Mouse (Mus musculus): ENCODE results near the gene Gm42372. TPM values are rescaled to one million over a fixed set of nuclear protein-coding genes. Genes with fewer than 3 reads are reported as not detected.

Gene Gm42372
- polyA plus RNA-seq, 1 experiment from 2014 or later, result 1.6 TPM

DNA sequence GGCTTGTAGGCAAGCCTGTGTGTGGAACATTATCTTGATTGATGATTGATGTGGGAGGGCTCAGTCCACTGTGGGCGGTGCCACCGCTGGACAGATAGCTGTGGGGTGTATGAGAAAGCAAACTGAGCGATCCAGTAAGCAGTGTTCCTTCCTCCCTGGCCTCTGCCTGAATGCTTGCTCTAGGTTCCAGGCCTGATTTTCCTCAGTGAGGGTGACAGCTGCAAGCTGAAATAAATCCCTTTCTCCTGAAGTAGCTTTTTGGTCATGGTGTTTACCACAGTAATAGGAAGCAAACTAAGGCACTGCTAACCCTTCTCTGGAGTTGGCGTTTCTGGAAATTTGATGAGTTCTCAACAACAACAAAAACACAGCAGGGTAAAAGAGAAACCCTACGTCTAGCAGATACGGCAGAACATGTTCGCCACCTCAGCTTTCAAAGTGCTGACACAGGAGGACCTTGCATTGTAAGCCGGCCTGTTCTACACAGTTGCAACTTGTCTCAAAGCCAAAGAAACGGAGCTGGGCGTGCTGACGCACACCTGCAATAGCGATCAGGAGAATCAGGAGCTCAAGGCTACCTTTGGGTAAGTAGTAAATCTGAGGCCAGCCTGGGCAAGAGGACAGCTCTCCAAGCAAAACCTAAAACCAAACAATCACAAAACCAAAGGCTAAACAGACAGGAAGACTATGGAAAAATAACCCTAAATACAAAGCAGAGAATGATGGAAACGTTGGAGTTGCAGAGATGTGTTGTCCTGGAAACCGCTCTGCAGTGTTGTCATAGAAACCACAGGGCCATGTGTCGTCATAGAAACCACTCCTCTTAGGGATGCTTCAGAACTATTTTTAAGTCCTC is 26.2 kb upstream of the Gm42372 start:
- no peak overlapping the region for H3K4me2 ChIP-seq
- H3K36me3 ChIP-seq (ENCODE audit: control insufficient read depth, insufficient read depth, low read length), result no peaks in the 10 kb centered on the region
- no peaks in the 10 kb centered on the region for H3K9me3 ChIP-seq (ENCODE audit: control insufficient read depth, low read length)
- H3K4me3 ChIP-seq (ENCODE audit: low read depth, low read length), result no peak overlapping the region
- no peak overlapping the region for H3K27ac ChIP-seq (ENCODE audit: low read depth, low read length)
- 52% methylated on average over 15 of the region's 15 CpGs for WGBS
- no peaks in the 10 kb centered on the region for H3K27me3 ChIP-seq (ENCODE audit: control insufficient read depth, insufficient read depth, low read length)
- DNase-seq (ENCODE audit: low spot score, missing footprints), result no peak
- no peak overlapping the region for H3K9ac ChIP-seq (ENCODE audit: low read length)
- peaks cover 18% of the 10 kb centered on the region for H3K4me1 ChIP-seq (ENCODE audit: control insufficient read depth, insufficient read depth, low read length)
- ATAC-seq (ENCODE audit: low FRiP score), result no peak

DNA sequence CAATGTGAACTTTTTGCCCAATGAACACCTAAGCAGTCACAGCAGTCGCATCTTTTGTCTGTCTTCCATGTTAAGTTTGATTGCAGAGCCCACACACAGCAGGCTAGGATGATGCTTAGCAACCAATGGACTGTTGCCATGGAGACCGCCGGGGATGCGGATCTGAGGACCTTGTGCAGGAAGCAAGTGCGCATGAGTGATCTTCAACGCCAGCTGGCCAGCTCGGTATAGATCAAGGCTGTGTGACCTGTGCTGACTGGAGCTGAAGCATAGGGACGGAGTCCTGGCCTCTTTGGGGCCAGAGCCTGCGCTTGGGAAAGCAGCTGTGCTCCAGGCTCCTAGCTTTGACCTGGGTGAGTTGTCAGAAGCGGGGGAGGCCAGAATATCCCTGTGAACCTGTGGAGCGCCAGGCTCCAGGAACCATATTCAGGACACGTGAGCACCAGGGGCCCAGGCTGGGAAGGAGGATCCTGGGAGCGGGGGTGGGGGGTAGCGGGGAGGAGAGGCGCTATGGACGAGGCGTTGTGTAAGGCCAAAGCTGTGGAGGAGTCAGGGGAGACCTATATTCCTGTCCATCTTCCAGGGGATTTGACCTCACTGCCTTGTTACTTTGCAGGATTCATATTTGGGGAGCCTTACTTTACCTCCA is 23.2 kb upstream of the Gm42372 start, which contains the start of gene Pnmal1:
TSS of gene Pnmal1 (plus strand) at position 141 of the 649 bp plus-strand sequence.
- ATAC-seq (ENCODE audit: low FRiP score), result peak; percentile 96
- Histone ChIP-seq H3K9ac (ENCODE audit: low read length) (peak within 1 kb of the TSS; percentile 50), H3K36me3 (ENCODE audit: control insufficient read depth, insufficient read depth, low read length) (no peaks in the 10 kb centered on the region), H3K9me3 (ENCODE audit: control insufficient read depth, low read length) (no peaks in the 10 kb centered on the region), H3K4me1 (ENCODE audit: control insufficient read depth, insufficient read depth, low read length) (peaks cover 18% of the 10 kb centered on the region), H3K27me3 (ENCODE audit: control insufficient read depth, insufficient read depth, low read length) (no peaks in the 10 kb centered on the region), H3K4me2 (peak within 1 kb of the TSS; percentile 42), H3K4me3 (ENCODE audit: low read depth, low read length) (peak within 1 kb of the TSS; percentile 23), H3K27ac (ENCODE audit: low read depth, low read length) (peak within 1 kb of the TSS; percentile 90)
- WGBS, result 7% methylated on average over 17 of the region's 17 CpGs
- DNase-seq (ENCODE audit: low spot score, missing footprints), result peak; percentile 99

DNA sequence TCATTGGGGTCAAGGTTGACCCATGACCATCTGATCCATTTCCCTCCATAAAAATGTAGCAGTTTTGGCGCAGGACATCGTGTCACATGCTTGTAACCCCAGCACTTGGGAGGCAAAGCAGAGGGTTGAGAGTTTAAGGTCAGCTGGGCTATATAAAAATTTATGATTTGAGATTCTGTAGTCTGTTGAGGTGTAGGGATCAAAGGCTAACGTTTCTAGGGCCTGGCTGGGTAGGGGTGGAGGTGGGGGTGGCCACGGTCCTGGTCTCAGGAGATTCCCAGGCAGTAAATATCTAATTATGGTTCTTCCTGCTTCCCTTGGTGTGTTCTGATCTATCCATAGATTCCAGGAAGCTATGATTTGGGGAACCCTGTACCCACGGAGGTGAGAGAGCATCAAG is 21.2 kb upstream of the Gm42372 start:
- no peaks in the 10 kb centered on the region for H3K36me3 ChIP-seq (ENCODE audit: control insufficient read depth, insufficient read depth, low read length)
- H3K4me3 ChIP-seq (ENCODE audit: low read depth, low read length), result no peak overlapping the region
- no peak overlapping the region for H3K27ac ChIP-seq (ENCODE audit: low read depth, low read length)
- H3K9ac ChIP-seq (ENCODE audit: low read length), result no peak overlapping the region
- H3K4me1 ChIP-seq (ENCODE audit: control insufficient read depth, insufficient read depth, low read length), result peaks cover 14% of the 10 kb centered on the region
- WGBS, result 83% methylated on average over 5 of the region's 5 CpGs
- no peak for DNase-seq (ENCODE audit: low spot score, missing footprints)
- H3K4me2 ChIP-seq, result no peak overlapping the region
- no peaks in the 10 kb centered on the region for H3K9me3 ChIP-seq (ENCODE audit: control insufficient read depth, low read length)
- H3K27me3 ChIP-seq (ENCODE audit: control insufficient read depth, insufficient read depth, low read length), result no peaks in the 10 kb centered on the region
- ATAC-seq (ENCODE audit: low FRiP score), result no peak

DNA sequence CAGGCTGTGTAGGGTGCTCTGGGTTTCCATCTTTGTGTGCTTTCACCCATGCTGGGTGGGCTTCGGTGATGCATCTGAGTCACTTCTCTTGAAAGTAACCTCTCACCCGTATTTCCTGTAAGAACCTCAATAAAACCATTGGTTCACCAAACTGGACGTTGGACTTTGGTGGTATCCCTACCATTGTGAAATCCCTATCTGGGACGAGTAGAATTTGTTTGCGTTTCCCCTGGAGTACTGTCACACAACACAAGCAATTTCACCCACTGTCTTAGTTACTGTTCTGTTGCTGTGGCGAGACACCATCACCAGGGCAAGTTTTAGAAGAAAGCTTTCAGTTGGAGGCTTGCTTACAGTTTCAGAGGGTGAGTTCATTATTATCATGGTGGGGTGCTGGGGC is 14.5 kb upstream of the Gm42372 start:
- H3K9ac ChIP-seq (ENCODE audit: low read length), result no peak overlapping the region
- no peak overlapping the region for H3K4me2 ChIP-seq
- no peak for DNase-seq (ENCODE audit: low spot score, missing footprints)
- H3K4me3 ChIP-seq (ENCODE audit: low read depth, low read length), result no peak overlapping the region
- ATAC-seq (ENCODE audit: low FRiP score), result no peak
- no peaks in the 10 kb centered on the region for H3K4me1 ChIP-seq (ENCODE audit: control insufficient read depth, insufficient read depth, low read length)
- no peaks in the 10 kb centered on the region for H3K36me3 ChIP-seq (ENCODE audit: control insufficient read depth, insufficient read depth, low read length)
- no peak overlapping the region for H3K27ac ChIP-seq (ENCODE audit: low read depth, low read length)
- H3K9me3 ChIP-seq (ENCODE audit: control insufficient read depth, low read length), result no peaks in the 10 kb centered on the region
- no peaks in the 10 kb centered on the region for H3K27me3 ChIP-seq (ENCODE audit: control insufficient read depth, insufficient read depth, low read length)
- 88% methylated on average over 6 of the region's 6 CpGs for WGBS

DNA sequence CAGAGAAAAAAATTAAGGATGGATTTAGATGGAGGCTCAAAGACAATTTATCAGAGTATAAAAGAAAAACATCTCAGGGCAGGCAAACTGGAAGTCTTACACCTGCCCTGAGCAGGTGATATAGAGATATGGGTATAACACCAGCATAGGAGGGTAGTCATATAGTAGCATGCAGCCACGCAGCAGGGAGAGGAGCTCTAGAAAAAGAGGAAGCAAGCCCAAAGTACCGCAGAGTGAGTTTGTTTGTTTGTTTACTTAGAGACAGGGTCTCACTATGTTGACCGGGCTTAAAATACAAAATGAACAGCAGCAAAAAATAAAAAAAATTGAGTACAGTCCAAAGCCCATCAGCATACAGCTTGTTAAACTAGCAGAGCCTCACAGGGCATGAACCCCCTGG is 11.7 kb upstream of the Gm42372 start:
- no peak for DNase-seq (ENCODE audit: low spot score, missing footprints)
- no peak for ATAC-seq (ENCODE audit: low FRiP score)

DNA sequence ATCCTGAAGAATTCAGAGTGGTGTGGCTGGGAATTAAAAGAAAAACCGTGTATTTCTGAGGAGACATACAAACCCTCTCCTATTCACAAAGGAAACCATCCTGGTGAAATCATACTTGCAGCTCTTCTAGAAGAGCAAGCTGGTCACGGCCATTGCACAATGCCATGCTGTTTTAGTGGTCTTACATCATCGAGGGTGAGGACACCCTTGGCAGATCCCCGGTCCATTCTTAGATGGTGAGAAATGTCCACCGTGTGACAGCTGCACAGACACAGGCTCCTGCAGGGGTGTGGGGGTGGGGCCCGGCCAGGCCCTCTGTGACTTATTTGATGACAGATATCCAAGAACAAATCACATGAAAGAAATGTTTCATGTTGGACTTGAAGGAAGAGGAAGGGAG is 8.9 kb upstream of the Gm42372 start:
- Histone ChIP-seq H3K4me3 (ENCODE audit: low read depth, low read length) (no peak overlapping the region), H3K27me3 (ENCODE audit: control insufficient read depth, insufficient read depth, low read length) (no peaks in the 10 kb centered on the region), H3K27ac (ENCODE audit: low read depth, low read length) (no peak overlapping the region), H3K4me2 (no peak overlapping the region), H3K9me3 (ENCODE audit: control insufficient read depth, low read length) (no peaks in the 10 kb centered on the region), H3K36me3 (ENCODE audit: control insufficient read depth, insufficient read depth, low read length) (no peaks in the 10 kb centered on the region), H3K4me1 (ENCODE audit: control insufficient read depth, insufficient read depth, low read length) (no peaks in the 10 kb centered on the region), H3K9ac (ENCODE audit: low read length) (no peak overlapping the region)
- WGBS, result 78% methylated on average over 6 of the region's 6 CpGs
- DNase-seq (ENCODE audit: low spot score, missing footprints) (no peak), ATAC-seq (ENCODE audit: low FRiP score) (no peak)

More for the DNA sequence above, 11.7 kb upstream of the Gm42372 start:
- H3K27me3 ChIP-seq (ENCODE audit: control insufficient read depth, insufficient read depth, low read length), result no peaks in the 10 kb centered on the region
- H3K36me3 ChIP-seq (ENCODE audit: control insufficient read depth, insufficient read depth, low read length), result no peaks in the 10 kb centered on the region
- H3K4me3 ChIP-seq (ENCODE audit: low read depth, low read length), result no peak overlapping the region
- H3K4me2 ChIP-seq, result no peak overlapping the region
- H3K9me3 ChIP-seq (ENCODE audit: control insufficient read depth, low read length), result no peaks in the 10 kb centered on the region
- no peaks in the 10 kb centered on the region for H3K4me1 ChIP-seq (ENCODE audit: control insufficient read depth, insufficient read depth, low read length)
- no peak overlapping the region for H3K9ac ChIP-seq (ENCODE audit: low read length)
- no peak overlapping the region for H3K27ac ChIP-seq (ENCODE audit: low read depth, low read length)
- WGBS, result 85% methylated on average over 3 of the region's 3 CpGs

DNA sequence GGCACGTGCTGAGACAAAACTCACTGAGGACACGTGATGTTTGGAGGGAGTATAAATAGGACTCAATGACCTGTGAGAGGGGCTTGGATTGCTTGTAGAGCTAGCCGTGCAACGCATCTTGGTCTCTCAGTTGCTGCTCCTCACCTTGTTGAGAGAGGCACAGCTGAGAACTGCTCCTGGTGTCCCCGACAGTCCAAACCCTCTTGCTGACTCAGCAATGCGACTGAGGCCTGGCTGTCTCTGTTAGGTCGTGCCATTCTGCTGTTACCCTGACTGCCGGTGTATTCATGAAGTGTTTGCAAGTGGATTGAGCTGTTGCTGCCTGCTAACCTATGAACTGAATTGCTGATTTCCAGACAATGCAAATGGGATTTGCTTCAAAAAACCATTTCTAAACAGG is 6.6 kb upstream of the Gm42372 start:
- ATAC-seq (ENCODE audit: low FRiP score) (no peak), DNase-seq (ENCODE audit: low spot score, missing footprints) (no peak)
- Histone ChIP-seq H3K9ac (ENCODE audit: low read length) (no peak overlapping the region), H3K27me3 (ENCODE audit: control insufficient read depth, insufficient read depth, low read length) (no peaks in the 10 kb centered on the region), H3K27ac (ENCODE audit: low read depth, low read length) (no peak overlapping the region), H3K4me3 (ENCODE audit: low read depth, low read length) (no peak overlapping the region), H3K4me2 (no peak overlapping the region), H3K9me3 (ENCODE audit: control insufficient read depth, low read length) (no peaks in the 10 kb centered on the region), H3K36me3 (ENCODE audit: control insufficient read depth, insufficient read depth, low read length) (no peaks in the 10 kb centered on the region), H3K4me1 (ENCODE audit: control insufficient read depth, insufficient read depth, low read length) (peaks cover 5% of the 10 kb centered on the region; the same call in 1 of the 2 replicates)
- WGBS, result 60% methylated on average over 8 of the region's 8 CpGs

DNA sequence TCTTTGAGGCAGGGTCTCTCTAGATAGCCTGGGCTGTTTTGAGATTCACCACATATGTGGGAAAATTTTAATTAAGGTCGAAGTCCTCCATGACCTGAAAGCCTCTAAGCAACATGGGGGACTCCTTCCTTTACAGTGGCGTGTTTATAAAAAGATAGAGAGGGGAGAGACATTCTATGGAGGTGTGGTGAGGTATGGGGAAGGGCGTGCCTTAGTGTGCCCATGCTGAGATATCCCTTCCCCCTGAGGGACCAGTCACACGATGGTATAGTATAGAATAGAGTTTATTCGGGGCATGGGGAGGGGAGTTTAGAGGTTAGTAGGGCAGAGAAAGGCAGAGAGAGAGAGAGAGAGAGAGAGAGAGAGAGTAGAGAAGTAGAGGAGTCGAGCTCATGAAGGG is 4.7 kb upstream of the Gm42372 start:
- DNase-seq (ENCODE audit: low spot score, missing footprints), result no peak
- Histone ChIP-seq H3K9me3 (ENCODE audit: control insufficient read depth, low read length) (no peaks in the 10 kb centered on the region), H3K4me3 (ENCODE audit: low read depth, low read length) (no peak overlapping the region), H3K9ac (ENCODE audit: low read length) (no peak overlapping the region), H3K27me3 (ENCODE audit: control insufficient read depth, insufficient read depth, low read length) (no peaks in the 10 kb centered on the region), H3K4me2 (no peak overlapping the region), H3K27ac (ENCODE audit: low read depth, low read length) (no peak overlapping the region), H3K4me1 (ENCODE audit: control insufficient read depth, insufficient read depth, low read length) (peaks cover 14% of the 10 kb centered on the region), H3K36me3 (ENCODE audit: control insufficient read depth, insufficient read depth, low read length) (no peaks in the 10 kb centered on the region)
- WGBS, result 82% methylated on average over 6 of the region's 6 CpGs
- ATAC-seq (ENCODE audit: low FRiP score), result no peak

DNA sequence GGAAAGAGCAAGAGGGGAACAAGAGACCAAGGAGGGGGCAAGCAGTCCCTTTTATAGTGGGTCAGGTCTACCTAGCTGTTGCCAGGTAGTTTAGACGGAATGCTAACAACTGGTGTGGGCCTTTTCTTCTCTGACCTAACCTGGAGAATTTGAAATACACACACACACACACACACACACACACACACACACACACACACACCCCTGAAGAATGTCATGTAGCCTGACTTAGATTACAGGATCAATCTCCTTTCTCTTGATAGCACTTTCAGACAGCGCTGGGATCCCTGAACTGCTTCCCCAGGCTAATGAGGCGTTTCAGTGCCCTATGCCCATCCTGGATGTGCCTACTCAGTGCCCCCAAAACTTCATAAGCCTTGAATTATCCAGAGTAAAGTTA is 4.3 kb upstream of the Gm42372 start:
- Histone ChIP-seq H3K36me3 (ENCODE audit: control insufficient read depth, insufficient read depth, low read length) (no peaks in the 10 kb centered on the region), H3K4me2 (no peak overlapping the region)
- WGBS, result 89% methylated on average over 3 of the region's 3 CpGs

More for the DNA sequence above, 4.3 kb upstream of the Gm42372 start:
- ATAC-seq (ENCODE audit: low FRiP score) (no peak), DNase-seq (ENCODE audit: low spot score, missing footprints) (no peak)
- Histone ChIP-seq H3K27me3 (ENCODE audit: control insufficient read depth, insufficient read depth, low read length) (no peaks in the 10 kb centered on the region), H3K4me1 (ENCODE audit: control insufficient read depth, insufficient read depth, low read length) (peaks cover 17% of the 10 kb centered on the region), H3K27ac (ENCODE audit: low read depth, low read length) (no peak overlapping the region), H3K9me3 (ENCODE audit: control insufficient read depth, low read length) (no peaks in the 10 kb centered on the region), H3K4me3 (ENCODE audit: low read depth, low read length) (no peak overlapping the region), H3K9ac (ENCODE audit: low read length) (no peak overlapping the region)
